Mouse (Mus musculus) layer of hippocampus, postnatal 25 days (tissue): ENCODE measurements around the gene Frmd4b. TPM values are rescaled to one million over a fixed set of nuclear protein-coding genes. Genes with fewer than 3 reads are reported as not detected.

ENCODE experiments used
- DNase-seq, 2 experiments: peaks; one replicate each; pipeline ENCODE4 v3.0.0; 2022; ENCODE audit warnings: mixed read lengths in 2 of 2, low spot score in 1 of 2; ENCODE audit errors: extremely low spot score in 1 of 2
- total RNA-seq, 2 experiments: library from RNA; stranded (reverse); gene quantifications; 2 replicates each; pipeline ENCODE4 v1.2.3; 2021

The Frmd4b gene
- total RNA-seq, 2 experiments from 2014 or later = 26.8 to 35.0 TPM

DNA sequence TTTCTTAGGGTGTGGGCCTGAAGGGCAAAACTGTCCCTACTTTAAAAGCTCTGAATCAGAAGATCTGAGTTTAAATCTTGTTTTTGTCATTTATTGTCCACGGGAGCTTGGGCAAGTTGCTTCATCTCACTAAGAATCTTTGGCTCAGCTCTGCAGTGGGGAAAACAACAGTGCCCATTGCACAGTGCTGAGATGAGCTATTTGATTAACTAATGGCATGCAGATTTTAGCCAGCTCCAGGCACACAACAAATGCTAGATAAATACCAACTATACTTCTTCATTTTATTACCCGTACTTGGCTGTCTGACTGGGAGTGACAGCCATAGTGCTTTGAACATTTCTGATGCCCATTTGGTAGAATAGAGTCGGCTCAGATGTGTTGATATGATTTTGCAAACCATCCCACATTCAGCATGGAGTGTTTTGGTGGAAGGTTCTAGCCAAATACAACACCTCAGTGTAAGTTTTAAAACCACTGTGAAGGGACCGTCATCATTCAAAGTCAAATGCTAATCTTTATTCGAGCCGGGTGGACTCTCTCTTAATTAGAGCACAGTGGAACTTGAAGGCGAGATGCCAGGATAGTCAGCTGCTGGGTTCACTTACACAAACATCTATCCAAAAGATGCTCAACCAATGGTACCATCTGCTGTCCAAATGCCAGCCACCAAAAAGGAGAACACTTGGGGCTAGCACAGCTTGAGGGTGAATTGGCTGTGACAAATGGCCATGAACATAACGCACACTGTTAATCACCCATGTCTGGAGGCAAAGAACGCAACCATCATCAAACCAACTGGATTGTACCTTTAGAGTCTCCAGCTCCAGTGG lies 313.8 kb downstream of the Frmd4b start:
- peak in 1 of 2 experiments; percentile 29 for DNase-seq

DNA sequence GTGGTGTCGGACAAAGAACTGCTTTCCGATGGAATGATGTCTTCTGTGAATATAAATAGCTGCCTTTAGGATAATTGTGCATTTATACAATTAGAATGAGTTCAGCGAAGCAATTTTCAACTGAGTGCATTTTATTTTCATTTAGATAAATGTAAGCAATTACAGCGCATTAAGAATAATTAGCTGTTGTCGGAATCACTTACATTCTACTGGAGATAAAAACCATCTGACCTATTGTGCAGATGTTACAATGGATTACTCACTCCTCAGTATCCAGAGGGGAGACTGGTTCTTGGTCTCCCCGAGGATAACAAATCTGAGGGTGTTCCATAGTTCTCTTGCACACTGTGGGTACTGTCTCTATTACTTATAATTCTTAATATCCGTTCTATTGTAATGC lies 315.0 kb downstream of the Frmd4b start:
- no peak for DNase-seq

DNA sequence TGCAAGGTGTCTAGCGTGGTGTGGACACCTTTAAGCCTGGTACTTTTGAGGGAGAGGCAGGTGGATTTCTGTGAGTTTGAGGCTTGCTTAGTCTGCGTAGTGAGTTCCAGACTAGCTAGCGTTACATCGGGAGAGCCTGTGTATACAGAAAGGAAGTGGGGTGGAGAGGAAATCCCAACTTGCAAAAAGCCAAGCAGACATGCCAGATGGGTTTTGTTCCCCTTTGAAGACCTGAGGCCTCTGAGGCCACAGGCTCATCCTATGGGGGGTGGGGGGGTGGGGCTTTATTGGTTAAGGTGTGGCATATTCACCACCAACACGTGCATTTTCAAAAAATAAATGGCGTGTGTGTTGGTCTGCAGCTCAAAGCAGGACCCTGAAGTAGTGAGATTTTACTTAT lies 316.7 kb downstream of the Frmd4b start:
- DNase-seq = no peak

DNA sequence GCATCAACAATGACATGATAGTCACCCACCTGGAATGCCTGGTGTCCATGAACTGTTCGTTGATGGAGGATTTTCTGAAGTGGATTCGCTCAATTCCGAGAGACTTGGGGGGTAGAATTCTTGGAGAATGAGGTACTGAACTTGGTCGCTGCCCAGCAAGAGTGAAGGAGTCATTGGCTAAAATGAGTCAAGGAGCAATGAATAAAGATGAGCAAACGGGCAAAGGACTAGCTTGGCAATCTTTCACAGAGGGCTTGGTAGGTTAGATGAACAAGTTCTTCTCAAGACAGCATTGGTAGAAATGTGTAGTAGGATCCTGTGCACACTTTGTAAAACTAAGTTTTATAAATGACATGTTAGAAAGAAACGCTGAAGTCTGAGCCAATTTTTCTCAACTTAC lies 317.2 kb downstream of the Frmd4b start:
- DNase-seq = no peak

DNA sequence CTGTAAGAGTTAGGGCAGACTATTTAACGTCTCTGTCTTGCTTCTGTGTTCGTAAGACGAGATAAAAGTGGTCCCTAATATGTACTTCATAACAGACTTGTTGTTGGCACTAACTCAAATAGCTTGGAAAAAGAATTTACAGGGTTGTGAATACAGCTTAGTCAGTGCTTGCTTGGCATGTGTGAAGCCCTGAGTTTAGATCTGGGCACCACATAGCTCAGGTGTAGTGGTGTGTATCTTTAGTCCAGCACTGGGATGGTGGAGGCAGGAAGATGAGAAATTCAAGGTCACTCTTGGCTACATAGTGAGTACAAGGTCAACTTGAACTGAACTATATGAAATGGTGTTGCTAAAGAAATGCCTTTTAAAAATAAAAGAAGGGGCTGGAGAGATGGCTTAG lies 320.2 kb downstream of the Frmd4b start:
- DNase-seq = no peak

DNA sequence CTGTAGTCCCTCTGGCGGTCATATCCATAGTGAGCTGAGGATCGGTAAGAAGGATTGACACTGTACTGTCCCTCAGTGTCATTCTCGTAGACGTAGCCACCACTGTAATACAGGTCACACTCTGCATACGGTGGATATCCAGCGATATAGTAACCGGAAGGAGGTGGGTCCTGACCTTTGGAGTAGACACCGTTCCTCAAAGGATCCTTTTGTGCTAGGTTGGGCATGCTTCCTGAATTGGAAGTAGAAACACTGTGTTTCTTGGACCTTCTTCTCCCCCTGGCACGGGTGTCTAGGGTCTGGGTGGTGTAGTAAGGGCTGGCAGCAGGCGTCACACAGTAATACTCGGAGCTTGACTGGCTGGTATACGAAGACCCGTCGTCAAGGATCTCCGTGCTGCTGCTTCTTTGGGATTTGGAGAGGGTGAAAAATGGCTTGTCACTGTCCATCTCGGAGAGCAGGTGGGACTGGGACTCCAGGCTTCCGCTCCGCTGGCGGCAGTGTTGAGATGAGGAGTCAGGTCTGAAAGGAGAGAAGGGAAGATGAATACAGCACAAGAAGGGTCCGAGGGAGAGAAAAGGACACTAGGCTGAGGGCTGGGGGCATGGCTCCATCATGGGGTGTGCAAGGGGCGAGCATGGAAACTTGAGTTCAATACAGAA lies 321.3 kb downstream of the Frmd4b start:
- DNase-seq = no peak

DNA sequence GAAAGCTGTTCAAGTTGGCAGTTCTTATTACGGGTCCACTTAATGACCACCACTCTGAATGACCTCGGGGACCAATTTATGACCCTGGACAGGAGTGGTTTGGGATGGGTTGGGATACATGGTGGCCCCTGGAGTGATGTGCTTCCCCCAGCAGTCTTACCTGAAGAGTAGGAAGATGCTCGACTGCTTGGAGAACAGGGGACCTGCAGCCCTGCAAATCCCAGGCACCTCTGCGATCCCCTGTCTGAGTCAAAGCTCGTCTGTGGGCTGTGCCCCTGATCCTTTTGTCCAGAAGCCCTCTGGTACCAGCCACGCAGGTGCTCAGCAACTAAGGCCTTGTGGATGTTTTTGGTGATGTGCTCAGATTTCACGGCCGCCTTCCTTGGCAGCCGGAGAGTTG lies 321.9 kb downstream of the Frmd4b start:
- no peak for DNase-seq

DNA sequence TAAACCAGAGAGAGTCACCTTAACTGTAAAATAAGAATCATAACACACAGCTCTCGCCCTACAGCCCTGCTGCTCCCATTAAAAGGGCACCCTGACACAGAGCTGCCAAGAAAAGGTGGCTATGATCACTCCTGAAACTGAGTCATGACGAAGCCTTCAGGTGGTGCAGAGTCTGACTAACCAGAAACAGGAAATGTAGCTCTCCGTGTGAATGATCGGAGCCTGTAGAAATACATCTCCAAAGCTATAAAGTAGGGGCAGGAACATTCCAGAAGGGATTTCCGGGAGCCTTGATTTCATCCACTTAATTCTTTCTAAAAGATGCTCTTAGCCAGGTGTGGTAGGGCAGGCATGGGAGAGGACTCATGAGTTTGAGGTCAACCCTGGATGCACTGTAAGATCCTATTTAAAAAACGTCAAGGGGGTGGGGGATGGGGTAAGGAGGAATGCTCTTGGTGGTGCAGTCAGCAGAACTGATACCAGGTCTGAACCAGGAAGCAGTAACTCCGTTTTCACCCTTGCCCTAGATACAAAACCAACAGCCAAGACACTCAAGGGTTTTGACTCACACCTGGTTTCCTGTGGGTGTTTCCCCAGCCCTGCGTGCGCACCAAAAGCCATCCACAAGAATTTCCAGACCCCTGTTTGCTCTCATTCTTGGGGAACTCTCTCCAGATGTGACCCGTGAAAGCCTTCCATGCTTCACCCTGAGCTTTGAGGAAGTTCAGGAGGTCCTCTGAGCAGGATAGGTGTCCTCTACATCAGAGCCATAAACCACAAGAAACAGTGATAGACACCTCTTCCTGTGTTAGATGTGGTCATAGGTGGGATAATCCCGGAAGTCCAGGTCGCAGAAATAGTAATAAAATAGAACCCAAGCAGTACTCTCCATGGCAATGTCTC lies 323.4 kb downstream of the Frmd4b start:
- DNase-seq = no peak

DNA sequence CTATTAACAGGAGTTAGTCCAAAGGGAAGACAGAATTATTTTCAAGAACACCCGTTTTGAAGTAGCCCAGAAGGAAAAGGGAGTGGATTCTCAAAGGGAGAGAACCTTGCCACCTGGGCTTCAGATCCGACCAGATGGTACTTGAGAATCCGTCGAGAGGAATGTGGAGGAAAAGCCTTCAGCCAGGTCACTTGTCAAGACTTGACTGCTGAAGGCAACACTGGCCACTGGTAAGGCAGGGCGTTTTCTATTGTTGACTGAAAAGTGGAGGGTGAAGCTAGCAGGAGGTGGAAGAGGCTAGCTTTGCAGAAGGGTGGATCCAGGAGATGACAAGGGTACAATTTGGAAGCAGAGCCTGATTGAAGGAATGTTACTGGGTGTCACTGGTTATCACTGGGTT lies 324.4 kb downstream of the Frmd4b start:
- no peak for DNase-seq

DNA sequence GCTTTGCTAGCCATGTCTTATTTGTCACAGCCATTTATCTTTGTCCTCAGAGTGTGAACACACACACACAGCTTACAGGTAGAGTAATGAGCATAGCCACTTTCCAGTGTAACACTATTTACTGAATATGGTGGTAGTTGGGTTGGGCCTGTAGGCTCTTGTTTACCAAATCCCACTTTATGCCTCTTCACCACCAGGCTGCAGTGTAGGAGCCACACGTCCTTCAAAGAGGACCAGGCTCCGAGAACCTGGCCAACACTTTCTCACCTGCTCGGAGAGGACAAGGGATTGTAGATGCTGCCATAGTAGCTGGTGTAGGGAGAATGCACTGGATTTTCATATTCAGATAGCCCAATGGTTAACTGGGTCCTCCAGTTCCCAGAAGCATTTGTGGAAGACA lies 325.2 kb downstream of the Frmd4b start:
- no peak for DNase-seq

DNA sequence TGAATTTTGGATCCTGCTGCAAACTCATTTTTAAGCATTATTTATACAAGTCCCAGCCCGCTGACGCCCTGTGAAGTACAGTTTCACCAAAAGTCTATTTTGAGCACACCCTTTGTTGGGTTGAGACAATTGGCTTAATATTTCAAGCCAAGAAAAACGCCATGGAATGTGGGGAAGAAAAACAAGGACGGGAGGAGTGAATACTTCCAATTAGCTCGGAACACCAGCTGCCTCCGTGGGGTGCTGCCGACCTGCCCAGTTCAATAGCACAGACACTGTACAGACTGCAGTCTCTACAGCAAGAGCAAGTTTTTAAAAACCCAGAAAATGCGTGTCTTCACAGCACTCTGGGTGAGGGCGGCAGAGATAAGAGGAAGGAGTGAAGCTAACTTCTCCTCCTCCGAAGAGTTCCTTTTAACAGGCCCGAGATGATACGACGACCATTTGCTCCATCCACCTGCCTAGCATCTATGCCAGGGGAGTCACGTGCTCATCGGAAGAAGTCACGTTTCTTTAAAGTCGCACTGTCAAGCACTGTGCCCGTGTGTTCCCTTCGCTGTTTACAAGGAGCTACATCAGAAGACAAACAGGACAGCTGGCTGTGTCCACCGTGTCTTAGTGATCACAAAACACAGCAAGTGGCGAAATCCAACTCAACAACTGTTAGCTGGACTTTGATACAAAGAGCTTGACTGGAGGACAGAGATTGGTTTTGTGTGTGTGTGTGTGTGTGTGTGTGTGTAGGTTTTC lies 326.0 kb downstream of the Frmd4b start:
- DNase-seq = no peak

DNA sequence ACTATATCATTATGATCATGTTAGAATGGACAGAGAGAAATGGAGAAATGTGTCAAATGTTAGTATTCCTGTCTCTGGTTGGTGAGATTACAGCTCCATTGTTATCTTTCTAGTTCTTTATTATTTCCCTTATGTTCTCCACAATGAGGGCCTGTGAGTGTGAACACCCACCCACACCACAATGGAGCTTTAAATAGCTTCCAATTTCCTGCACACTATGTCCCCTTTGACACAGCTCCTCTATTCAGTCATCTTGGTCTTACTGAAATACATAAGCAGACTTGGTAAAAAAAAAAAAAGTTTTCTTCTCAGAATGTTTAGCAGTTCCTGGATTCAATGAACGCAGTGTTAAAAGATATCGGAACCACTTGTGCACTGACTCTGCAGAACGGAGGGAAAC lies 326.7 kb downstream of the Frmd4b start:
- no peak for DNase-seq

DNA sequence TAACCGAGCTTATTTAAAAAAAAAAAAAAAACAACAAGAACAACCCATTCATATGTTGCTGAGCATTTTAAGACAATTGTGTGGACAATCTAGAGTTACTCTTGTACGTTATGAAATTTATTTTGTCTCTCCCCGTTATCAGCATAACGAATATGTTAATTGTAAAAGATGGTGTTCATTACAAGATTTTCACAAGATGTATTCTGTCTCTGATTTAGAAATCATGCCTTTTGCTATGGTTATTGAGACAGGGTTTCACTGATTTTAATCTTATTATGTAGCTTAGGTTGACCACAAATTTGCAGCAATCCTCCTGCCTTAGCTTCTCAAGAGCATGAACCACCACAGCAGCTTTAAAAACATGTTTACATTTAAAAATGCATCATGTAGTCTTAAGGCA lies 327.5 kb downstream of the Frmd4b start:
- DNase-seq = no peak

DNA sequence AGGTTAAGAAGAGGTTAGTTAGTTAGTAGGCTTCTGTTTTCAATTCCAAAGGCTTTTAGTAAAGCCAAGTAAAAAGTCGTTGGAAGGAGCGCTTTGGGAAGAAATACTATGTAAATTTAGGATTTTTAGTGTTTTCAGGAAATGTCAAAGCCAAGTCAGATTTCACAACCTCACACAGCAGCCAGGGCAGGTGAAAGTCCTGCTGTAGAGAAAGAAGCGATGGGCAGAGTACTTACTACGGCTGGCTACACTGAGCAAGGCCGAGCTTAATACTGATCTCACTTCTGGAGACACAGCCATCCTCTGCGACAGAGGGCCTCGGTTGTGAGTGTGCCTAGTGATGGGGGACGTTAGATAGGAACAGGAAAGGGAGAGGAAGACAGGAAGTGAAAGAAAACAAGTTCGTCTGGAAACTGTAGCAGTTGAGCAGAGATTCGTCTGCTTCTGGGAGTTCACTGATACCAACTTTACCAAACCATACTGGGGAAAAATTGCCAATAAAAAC lies 328.0 kb downstream of the Frmd4b start:
- DNase-seq = no peak

DNA sequence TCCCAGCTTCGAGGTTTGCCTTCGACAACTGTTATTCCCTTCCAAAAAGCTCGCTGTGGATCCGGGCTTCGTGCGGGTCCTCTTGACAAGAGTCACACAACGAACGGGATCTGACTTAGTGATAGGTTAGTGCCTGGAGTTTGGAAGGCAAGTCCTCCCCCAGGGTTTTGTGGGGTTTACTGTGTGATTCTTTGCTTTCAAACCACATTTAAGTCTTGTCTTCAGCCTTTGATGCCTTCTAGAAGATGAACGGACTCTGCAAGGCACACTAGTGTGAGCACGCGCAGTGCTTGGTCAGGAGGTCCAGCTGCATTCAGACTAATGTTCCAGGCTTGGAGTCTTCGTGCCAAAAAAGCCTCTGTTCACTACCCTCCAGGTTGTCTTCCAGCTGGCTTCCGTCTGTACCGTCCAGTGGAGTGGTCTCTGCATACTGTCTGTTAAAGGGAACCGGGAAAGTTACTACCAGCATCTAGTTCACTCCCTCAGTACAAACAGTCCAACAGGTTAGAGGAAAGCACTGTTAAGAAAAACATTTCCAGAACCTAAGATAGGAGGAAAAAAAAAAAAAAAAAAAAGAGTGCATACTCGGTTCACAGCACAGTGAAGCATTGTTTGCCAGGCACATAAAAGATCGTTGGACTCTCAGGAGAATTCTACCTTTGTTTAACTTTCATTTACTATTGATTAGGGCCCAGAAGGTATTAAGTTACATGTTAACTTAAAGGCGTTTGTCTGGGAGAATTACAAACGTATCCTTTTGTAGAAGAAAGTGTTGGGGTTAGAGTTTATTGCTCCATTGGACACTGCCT lies 329.1 kb downstream of the Frmd4b start:
- DNase-seq = no peak

DNA sequence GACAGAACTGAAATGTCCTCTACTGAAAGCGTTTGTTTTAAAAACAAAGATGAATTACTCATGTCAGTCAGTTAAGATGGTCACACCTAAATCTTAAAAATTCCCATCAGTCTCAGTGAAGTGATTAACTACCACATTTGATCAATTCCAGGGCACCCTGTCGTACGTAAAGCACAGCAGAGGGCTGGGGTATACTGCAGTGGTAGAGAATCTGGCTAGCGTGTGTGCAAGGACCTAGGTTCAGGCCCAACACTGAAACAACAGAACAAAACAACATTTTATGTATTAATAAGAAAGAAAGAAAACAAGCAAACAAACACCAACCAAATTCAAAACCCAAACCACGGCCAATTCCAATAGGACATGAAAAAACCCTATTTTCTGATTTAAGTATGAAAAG lies 331.0 kb downstream of the Frmd4b start:
- DNase-seq = no peak

DNA sequence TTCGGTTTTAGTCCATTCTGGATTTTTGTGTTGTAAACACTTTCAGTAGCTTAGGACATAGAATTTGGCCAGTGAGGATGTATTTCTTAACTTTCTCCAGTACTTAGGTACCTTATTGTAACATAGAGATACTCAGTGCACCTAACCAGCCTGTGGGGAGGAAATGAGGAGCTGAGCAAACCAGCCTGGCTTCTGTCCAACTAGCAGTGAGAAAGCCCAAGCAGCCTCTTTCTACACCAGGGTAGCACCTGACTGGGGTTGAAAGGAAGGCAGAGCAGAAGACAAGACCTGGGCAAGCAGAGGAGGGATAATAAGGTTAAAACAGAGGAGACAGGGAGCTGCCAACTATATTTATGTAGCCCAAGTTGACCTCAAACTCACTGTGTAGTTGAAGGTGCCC lies 333.7 kb downstream of the Frmd4b start:
- no peak for DNase-seq

DNA sequence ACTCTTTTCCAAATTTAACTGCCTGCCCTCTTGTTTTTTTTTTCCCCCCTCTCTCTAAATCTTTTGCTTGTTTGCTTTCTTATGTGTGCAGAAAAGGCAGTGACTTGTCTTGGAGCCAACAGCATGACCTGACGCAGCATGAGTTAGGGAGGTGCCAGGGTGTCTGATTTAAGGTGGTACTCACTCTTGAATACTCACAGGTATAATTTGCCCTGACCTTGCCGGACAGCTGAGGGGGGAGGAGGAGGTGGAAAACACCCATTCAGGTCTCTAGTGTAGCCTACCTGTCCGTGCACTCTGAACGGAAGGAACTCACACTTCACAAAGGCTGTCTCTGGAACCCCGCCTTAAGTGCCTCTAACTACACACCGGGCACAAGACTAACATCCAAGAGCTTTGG lies 338.5 kb downstream of the Frmd4b start:
- DNase-seq = no peak

DNA sequence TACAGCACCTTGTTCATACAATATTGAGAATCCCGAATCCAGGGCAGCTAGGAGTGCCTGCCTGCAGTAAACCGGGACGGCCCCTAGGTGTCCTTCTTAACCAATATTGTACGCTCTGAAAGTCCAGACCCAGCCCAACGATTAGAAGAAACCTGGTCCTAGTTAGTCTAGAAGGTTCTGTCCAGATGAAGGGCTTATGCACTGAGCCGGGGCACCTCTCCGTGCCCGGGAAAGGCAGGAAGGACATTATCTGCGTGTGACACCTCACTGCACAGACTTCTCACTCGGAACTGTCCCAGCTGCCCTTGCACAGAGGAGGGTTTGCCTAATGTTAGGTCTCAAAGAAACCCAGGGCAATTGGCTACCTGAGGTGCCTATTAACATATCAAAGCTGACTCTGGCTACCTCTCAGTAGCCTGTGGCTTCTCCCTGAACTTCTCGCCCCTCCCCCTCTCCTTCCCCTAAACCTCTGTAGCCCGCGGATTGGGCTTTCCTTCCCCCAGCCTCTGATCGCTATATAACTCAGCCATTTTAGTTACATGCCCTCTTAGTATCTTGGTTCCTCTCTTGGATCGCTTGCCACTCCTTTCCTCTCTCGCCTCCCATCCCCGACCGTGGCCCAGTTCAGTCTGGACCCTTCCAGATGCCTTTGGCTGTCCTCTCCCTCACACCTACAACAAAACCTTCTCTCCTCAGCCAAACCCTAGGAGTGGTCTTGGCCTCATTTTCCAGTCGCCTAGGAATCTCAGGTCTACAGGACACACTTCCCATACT lies 339.1 kb downstream of the Frmd4b start:
- peak; percentile 71 to 78 for DNase-seq
